Mouse (Mus musculus): ENCODE results near the gene Gdpd1.
"Not testable (repeated sequence)": the region's sequence is repeated elsewhere in the genome, so short reads cannot be mapped to it uniquely, and the experiment has no call there.

The Gdpd1 gene

GRCm38 (mm10) chr11:87073866-87074440 lies at the start of gene Gdpd1:
Gene Gdpd1, minus strand, starts transcription at chr11:87074062.
- DNase-seq (ENCODE audit: low read depth in 2 of 2, low spot score in 2 of 2) = peak; percentile 76 to 78

- no peak for DNase-seq (ENCODE audit: low read depth in 2 of 2, low spot score in 2 of 2)
Measured at GRCm38 (mm10) chr11:87121864-87122263, 48.0 kb upstream of the Gdpd1 start.

GRCm38 (mm10) chr11:87110172-87110909 lies 36.5 kb upstream of the Gdpd1 start:
- no peak for DNase-seq (ENCODE audit: low read depth in 2 of 2, low spot score in 2 of 2)

- DNase-seq (ENCODE audit: low read depth in 2 of 2, low spot score in 2 of 2) = no peak
Measured at GRCm38 (mm10) chr11:87109519-87110171, 35.8 kb upstream of the Gdpd1 start.

- peak; percentile 96 to 97 for DNase-seq (ENCODE audit: low read depth in 2 of 2, low spot score in 2 of 2)
Measured at GRCm38 (mm10) chr11:87108755-87109518, 35.1 kb upstream of the Gdpd1 start, which contains the start of gene Ska2. Gene Ska2, plus strand, starts transcription at chr11:87109234.

- no peak for DNase-seq (ENCODE audit: low read depth in 2 of 2, low spot score in 2 of 2)
Measured at GRCm38 (mm10) chr11:87108409-87108754, 34.5 kb upstream of the Gdpd1 start, which contains the start of gene Prr11. Gene Prr11, minus strand, starts transcription at chr11:87108708.

- DNase-seq (ENCODE audit: low read depth in 2 of 2, low spot score in 2 of 2) = no peak
Measured at GRCm38 (mm10) chr11:87087142-87087541, 13.3 kb upstream of the Gdpd1 start.

GRCm38 (mm10) chr11:87086290-87086984 lies 12.6 kb upstream of the Gdpd1 start, which contains the start of gene Smg8:
Gene Smg8, minus strand, starts transcription at chr11:87086774.
- peak; percentile 68 to 78 for DNase-seq (ENCODE audit: low read depth in 2 of 2, low spot score in 2 of 2)

- no peak for DNase-seq (ENCODE audit: low read depth in 2 of 2, low spot score in 2 of 2)
Measured at GRCm38 (mm10) chr11:87085461-87085860, 11.6 kb upstream of the Gdpd1 start.

GRCm38 (mm10) chr11:87083712-87084111 lies 9.8 kb upstream of the Gdpd1 start:
- no peak for DNase-seq (ENCODE audit: low read depth in 2 of 2, low spot score in 2 of 2)

- DNase-seq (ENCODE audit: low read depth in 2 of 2, low spot score in 2 of 2) = peak; percentile 25 to 29
Measured at GRCm38 (mm10) chr11:87073343-87073865, 458 bp downstream of the Gdpd1 start.

GRCm38 (mm10) chr11:87062087-87062486 lies 11.8 kb downstream of the Gdpd1 start:
- DNase-seq (ENCODE audit: low read depth in 2 of 2, low spot score in 2 of 2) = no peak

GRCm38 (mm10) chr11:87060410-87060809 lies 13.5 kb downstream of the Gdpd1 start:
- DNase-seq (ENCODE audit: low read depth in 2 of 2, low spot score in 2 of 2) = no peak

- DNase-seq (ENCODE audit: low read depth in 2 of 2, low spot score in 2 of 2) = no peak
Measured at GRCm38 (mm10) chr11:87056286-87056685, 17.6 kb downstream of the Gdpd1 start.

GRCm38 (mm10) chr11:87048900-87049299 lies 25.0 kb downstream of the Gdpd1 start:
- not testable (repeated sequence) for DNase-seq (ENCODE audit: low read depth in 2 of 2, low spot score in 2 of 2)

GRCm38 (mm10) chr11:87046968-87047367 lies 26.9 kb downstream of the Gdpd1 start:
- no peak for DNase-seq (ENCODE audit: low read depth in 2 of 2, low spot score in 2 of 2)

GRCm38 (mm10) chr11:87043052-87043451 lies 30.8 kb downstream of the Gdpd1 start:
- DNase-seq (ENCODE audit: low read depth in 2 of 2, low spot score in 2 of 2) = no peak

GRCm38 (mm10) chr11:87039307-87039963 lies 34.4 kb downstream of the Gdpd1 start:
- DNase-seq (ENCODE audit: low read depth in 2 of 2, low spot score in 2 of 2) = no peak

GRCm38 (mm10) chr11:87036180-87036579 lies 37.7 kb downstream of the Gdpd1 start:
- no peak for DNase-seq (ENCODE audit: low read depth in 2 of 2, low spot score in 2 of 2)

- DNase-seq (ENCODE audit: low read depth in 2 of 2, low spot score in 2 of 2) = no peak
Measured at GRCm38 (mm10) chr11:87028212-87028611, 45.6 kb downstream of the Gdpd1 start.
